9 mouse cellular contexts compared by ENCODE assay signal in genomic region chr12:76883824-76884223, GRCm38 (mm10).
A peak's percentile ranks its signal among the peaks of the same experiment; 100 is the strongest.
DNase-seq lines count a peak whose midpoint lies in the region; ATAC-seq and TF ChIP-seq lines count a peak whose summit lies in the region.
"Had no signal": no experiment of that assay in that cellular context is flagged by ENCODE, and none has a peak within 500 bp of the region (broad histone marks: within the 10 kb centered on the region; RNA-seq: fewer than 3 reads in every experiment).

No protein-coding gene starts in this region.

- no peak overlapping the region for H3K4me3 ChIP-seq in intestine, postnatal 0 days (ENCODE audit: low read depth, low read length)
- H3K4me3 ChIP-seq in lung, postnatal 0 days (ENCODE audit: low read depth, low read length), result no peak overlapping the region
- no peak overlapping the region for H3K4me3 ChIP-seq in cerebellum, adult 2 months (replicated peaks; ENCODE audit: insufficient read depth, low read depth, low read length)
- H3K4me3 ChIP-seq: liver, embryonic 13.5 days had no signal

- no peak for TF ChIP-seq POLR2A in cerebellum, adult 2 months (IDR thresholded peaks at IDR 0.05; ENCODE audit: borderline replicate concordance, insufficient read depth, low read length)

- WGBS in intestine, postnatal 0 days, result 30% methylated on average over 9 of the region's 9 CpGs
- 19% methylated on average over 9 of the region's 9 CpGs for WGBS in lung, postnatal 0 days
- WGBS in cerebellum, adult 2 months, result 61% methylated on average over 9 of the region's 9 CpGs

- peak; percentile 99 for TF ChIP-seq EP300 in lung, postnatal 0 days (IDR thresholded peaks at IDR 0.05)

- DNase-seq in adrenal gland, postnatal 14 days, result peak; percentile 86
- peak; percentile 76 for DNase-seq in gastrocnemius, postnatal 10 days
- DNase-seq in lung, postnatal 0 days (ENCODE audit: low spot score), result peak; percentile 95
- DNase-seq in frontal cortex, postnatal 36 days (ENCODE audit: low spot score in 2 of 2), result no peak
- DNase-seq in spleen, postnatal 14 days (ENCODE audit: low spot score in 2 of 2), result no peak
- DNase-seq in cerebellum, adult 2 months, result no peak
- DNase-seq: liver, embryonic 13.5 days had no signal

- H3K9ac ChIP-seq in intestine, postnatal 0 days (ENCODE audit: low read depth, low read length), result no peak overlapping the region
- no peak overlapping the region for H3K9ac ChIP-seq in lung, postnatal 0 days (replicated peaks; ENCODE audit: low read depth)
- H3K9ac ChIP-seq: liver, embryonic 13.5 days had no signal

- H3K36me3 ChIP-seq in intestine, postnatal 0 days (ENCODE audit: control insufficient read depth, insufficient read depth), result peaks cover 4% of the 10 kb centered on the region; the same call in 1 of the 2 replicates
- 0 out of 2 replicates have a peak, but pooled peaks cover 3% of the 10 kb centered on the region for H3K36me3 ChIP-seq in lung, postnatal 0 days (ENCODE audit: insufficient read depth, low read length)

- no peak overlapping the region for H3K4me2 ChIP-seq in intestine, postnatal 0 days (replicated peaks; ENCODE audit: low read depth)
- no peak overlapping the region for H3K4me2 ChIP-seq in lung, postnatal 0 days (replicated peaks; ENCODE audit: low read depth, low read length)
- H3K4me2 ChIP-seq: liver, embryonic 13.5 days had no signal

- TF ChIP-seq CTCF in intestine, postnatal 0 days (IDR thresholded peaks at IDR 0.05; ENCODE audit: low read depth), result no peak
- TF ChIP-seq CTCF in lung, postnatal 0 days (IDR thresholded peaks at IDR 0.05), result no peak
- no peak for TF ChIP-seq CTCF in cerebellum, adult 2 months (IDR thresholded peaks at IDR 0.05; ENCODE audit: borderline replicate concordance, insufficient read depth, low read depth, low read length)

- peak overlapping the region; percentile 76 for H3K27ac ChIP-seq in intestine, postnatal 0 days (ENCODE audit: low read depth, low read length)
- peak overlapping the region; percentile 84 for H3K27ac ChIP-seq in lung, postnatal 0 days (ENCODE audit: low read length)
- H3K27ac ChIP-seq in cerebellum, adult 2 months (ENCODE audit: insufficient read depth, low read length), result no peak overlapping the region; the same call in 1 of the 2 replicates
- H3K27ac ChIP-seq: liver, embryonic 13.5 days had no signal

- H3K27me3 ChIP-seq in intestine, postnatal 0 days (replicated peaks; ENCODE audit: control insufficient read depth, insufficient read depth, low read length), result no peaks in the 10 kb centered on the region
- H3K27me3 ChIP-seq in lung, postnatal 0 days (replicated peaks; ENCODE audit: insufficient read depth, low read length), result no peaks in the 10 kb centered on the region
- H3K27me3 ChIP-seq in cerebellum, adult 2 months (ENCODE audit: control insufficient read depth, insufficient read depth, low read length), result no peaks in the 10 kb centered on the region
- H3K27me3 ChIP-seq: liver, embryonic 13.5 days had no signal

- H3K4me1 ChIP-seq in intestine, postnatal 0 days (replicated peaks; ENCODE audit: control insufficient read depth, insufficient read depth, low read length), result no peaks in the 10 kb centered on the region
- peaks cover 5% of the 10 kb centered on the region; the same call in 1 of the 2 replicates for H3K4me1 ChIP-seq in lung, postnatal 0 days (ENCODE audit: insufficient read depth, low read depth, low read length)
- no peaks in the 10 kb centered on the region; the same call in 1 of the 2 replicates for H3K4me1 ChIP-seq in cerebellum, adult 2 months (ENCODE audit: control insufficient read depth, insufficient read depth, low read length)
- H3K4me1 ChIP-seq: liver, embryonic 13.5 days had no signal

- ATAC-seq in intestine, postnatal 0 days, result peak; percentile 89
- peak; percentile 98 for ATAC-seq in lung, postnatal 0 days
- no peak for ATAC-seq in erythroblast, adult 5-6 weeks (replicated peaks; ENCODE audit: low FRiP score, poor library complexity, severe bottlenecking)

- H3K9me3 ChIP-seq in intestine, postnatal 0 days (ENCODE audit: control insufficient read depth), result no peaks in the 10 kb centered on the region
- no peaks in the 10 kb centered on the region for H3K9me3 ChIP-seq in lung, postnatal 0 days (ENCODE audit: low read length)
- H3K9me3 ChIP-seq: liver, embryonic 13.5 days had no signal

Comparison
In these comparisons a context has a peak if more than half of its experiments do, and no peak if none do; other contexts are left out.
1. DNase-seq: peak in adrenal gland, postnatal 14 days (single experiment), gastrocnemius, postnatal 10 days (single experiment) and lung, postnatal 0 days (single experiment); none in frontal cortex, postnatal 36 days (0 of 2), spleen, postnatal 14 days (0 of 2) and cerebellum, adult 2 months (0 of 2).